Mouse (Mus musculus) frontal cortex, postnatal 14 days (tissue): Measurements from ENCODE around the gene Adamts4.

ENCODE experiments used
- DNase-seq, 2 experiments: peaks; one replicate each; pipeline ENCODE4 v3.0.0; 2022; ENCODE audit warnings: low spot score in 2 of 2

Gene Adamts4

GRCm38 (mm10) chr1:171249913-171250600 lies at the start of gene Adamts4:
TSS of gene Adamts4 (plus strand) at chr1:171250421.
- no peak for DNase-seq

- DNase-seq = no peak
Measured at GRCm38 (mm10) chr1:171200769-171201168, 49.5 kb upstream of the Adamts4 start.

- DNase-seq = no peak
Measured at GRCm38 (mm10) chr1:171203471-171204248, 46.6 kb upstream of the Adamts4 start.

GRCm38 (mm10) chr1:171204249-171204644 lies 46.0 kb upstream of the Adamts4 start:
- no peak for DNase-seq

- no peak for DNase-seq
Measured at GRCm38 (mm10) chr1:171205704-171206493, 44.3 kb upstream of the Adamts4 start.

GRCm38 (mm10) chr1:171209409-171209808 lies 40.8 kb upstream of the Adamts4 start:
- no peak for DNase-seq

GRCm38 (mm10) chr1:171212854-171213253 lies 37.4 kb upstream of the Adamts4 start:
- DNase-seq = no peak

- no peak for DNase-seq
Measured at GRCm38 (mm10) chr1:171213801-171214496, 36.3 kb upstream of the Adamts4 start, which contains the start of gene Nr1i3. TSS of gene Nr1i3 (plus strand) at chr1:171213970.

- no peak for DNase-seq
Measured at GRCm38 (mm10) chr1:171216241-171216955, 33.8 kb upstream of the Adamts4 start.

- DNase-seq = peak; percentile 80 to 87
Measured at GRCm38 (mm10) chr1:171220871-171221270, 29.4 kb upstream of the Adamts4 start.

GRCm38 (mm10) chr1:171221281-171222193 lies 28.7 kb upstream of the Adamts4 start:
- peak; percentile 17 to 23 for DNase-seq

GRCm38 (mm10) chr1:171222238-171223155 lies 27.7 kb upstream of the Adamts4 start, which contains the start of gene Tomm40l:
TSS of gene Tomm40l (minus strand) at chr1:171222514.
- peak; percentile 89 to 98 for DNase-seq

- DNase-seq = no peak
Measured at GRCm38 (mm10) chr1:171223168-171223567, 27.1 kb upstream of the Adamts4 start.

GRCm38 (mm10) chr1:171223796-171224195 lies 26.4 kb upstream of the Adamts4 start:
- no peak for DNase-seq

- no peak for DNase-seq
Measured at GRCm38 (mm10) chr1:171224857-171225256, 25.4 kb upstream of the Adamts4 start, which contains the start of gene Apoa2. TSS of gene Apoa2 (plus strand) at chr1:171225054.

- no peak for DNase-seq
Measured at GRCm38 (mm10) chr1:171226780-171227179, 23.4 kb upstream of the Adamts4 start.

GRCm38 (mm10) chr1:171227879-171228278 lies 22.3 kb upstream of the Adamts4 start:
- DNase-seq = no peak

- no peak for DNase-seq
Measured at GRCm38 (mm10) chr1:171229750-171230149, 20.5 kb upstream of the Adamts4 start.

- DNase-seq = no peak
Measured at GRCm38 (mm10) chr1:171230215-171230614, 20.0 kb upstream of the Adamts4 start.
